Mouse (Mus musculus): ENCODE results near the gene Lap3. TPM values are rescaled to one million over a fixed set of nuclear protein-coding genes. Genes with fewer than 3 reads are reported as not detected.
A peak's percentile ranks its signal among the peaks of the same experiment; 100 is the strongest.

The Lap3 gene
- polyA plus RNA-seq, 1 experiment from 2014 or later = 78.2 TPM

- no peaks in the 10 kb centered on the region for H3K9me3 ChIP-seq
- WGBS = 87% methylated on average over 3 of the region's 3 CpGs
- peaks cover 66% of the 10 kb centered on the region for H3K36me3 ChIP-seq
Measured at GRCm38 (mm10) chr5:45529696-45530095, 36.5 kb downstream of the Lap3 start.

DNA sequence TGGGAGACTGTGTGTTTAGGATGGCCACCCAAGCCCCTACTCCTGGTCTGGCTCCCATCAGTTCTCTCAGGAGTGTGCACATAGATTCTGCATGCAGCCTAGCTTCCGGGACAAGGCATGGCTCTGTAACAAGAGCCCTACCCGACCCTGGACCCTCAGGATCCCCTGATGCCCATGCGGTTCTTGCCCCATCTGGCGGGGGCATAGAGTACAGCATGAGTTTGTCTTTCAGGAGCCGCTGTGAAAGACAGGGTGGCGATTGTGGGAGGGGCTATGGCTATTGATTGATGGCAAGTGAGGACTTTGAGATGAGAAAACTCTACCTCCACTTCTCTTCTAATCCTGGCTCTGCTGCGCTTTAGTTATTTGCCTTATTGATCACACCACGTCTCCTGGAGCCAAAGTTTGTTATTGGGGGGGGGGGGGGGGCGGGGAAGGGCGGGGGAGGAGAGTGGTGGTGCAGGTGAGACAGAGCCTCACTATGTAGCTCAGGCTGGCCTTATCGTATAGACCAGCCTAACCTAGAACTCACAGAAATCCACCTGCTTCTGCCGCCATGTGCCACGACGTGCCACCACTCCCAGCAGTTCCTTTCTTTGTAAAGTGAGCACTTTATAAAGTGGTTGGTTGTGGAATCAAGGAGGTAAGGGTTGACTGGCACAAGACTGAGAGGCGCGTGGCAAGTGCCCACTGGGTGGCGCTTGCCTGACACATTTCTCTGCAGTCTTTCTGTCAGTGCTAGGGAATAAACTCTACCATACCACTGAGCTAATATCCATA is 41.3 kb downstream of the Lap3 start:
- 7% methylated on average over 17 of the region's 17 CpGs for WGBS
- peak overlapping the region; percentile 16; the same call in 1 of the 2 replicates for H3K4me2 ChIP-seq (replicated peaks)
- H3K9me3 ChIP-seq = no peaks in the 10 kb centered on the region
- H3K36me3 ChIP-seq = peaks cover 21% of the 10 kb centered on the region
- H3K4me1 ChIP-seq = peaks cover 4% of the 10 kb centered on the region; the same call in 1 of the 2 replicates
- no peak overlapping the region for H3K4me3 ChIP-seq
- H3K27me3 ChIP-seq = no peaks in the 10 kb centered on the region
- ATAC-seq (ENCODE audit: low FRiP score, low read depth) = peak; percentile 28; the same call in 1 of the 2 replicates
- no peak overlapping the region for H3K27ac ChIP-seq
- H3K9ac ChIP-seq = no peak overlapping the region

More at GRCm38 (mm10) chr5:45529696-45530095, 36.5 kb downstream of the Lap3 start:
- Histone ChIP-seq H3K27me3 (no peaks in the 10 kb centered on the region), H3K9ac (no peak overlapping the region), H3K4me2 (replicated peaks) (no peak overlapping the region), H3K4me1 (peaks cover 4% of the 10 kb centered on the region; the same call in 1 of the 2 replicates), H3K4me3 (no peak overlapping the region), H3K27ac (no peak overlapping the region)
- no peak for ATAC-seq (ENCODE audit: low FRiP score, low read depth)

- ATAC-seq (ENCODE audit: low FRiP score, low read depth) = no peak
- H3K9me3 ChIP-seq = no peaks in the 10 kb centered on the region
- H3K4me3 ChIP-seq = no peak overlapping the region
- H3K4me1 ChIP-seq = peaks cover 4% of the 10 kb centered on the region; the same call in 1 of the 2 replicates
- H3K36me3 ChIP-seq = peaks cover 15% of the 10 kb centered on the region
- H3K4me2 ChIP-seq (replicated peaks) = no peak overlapping the region
- H3K27me3 ChIP-seq = no peaks in the 10 kb centered on the region
- H3K9ac ChIP-seq = no peak overlapping the region
- H3K27ac ChIP-seq = no peak overlapping the region
- 64% methylated on average over 4 of the region's 4 CpGs for WGBS
Measured at GRCm38 (mm10) chr5:45535177-45535576, 42.0 kb downstream of the Lap3 start.

GRCm38 (mm10) chr5:45539502-45539901 is 46.3 kb downstream of the Lap3 start:
- WGBS = 50% methylated on average over 10 of the region's 10 CpGs
- H3K4me2 ChIP-seq (replicated peaks) = no peak overlapping the region

DNA sequence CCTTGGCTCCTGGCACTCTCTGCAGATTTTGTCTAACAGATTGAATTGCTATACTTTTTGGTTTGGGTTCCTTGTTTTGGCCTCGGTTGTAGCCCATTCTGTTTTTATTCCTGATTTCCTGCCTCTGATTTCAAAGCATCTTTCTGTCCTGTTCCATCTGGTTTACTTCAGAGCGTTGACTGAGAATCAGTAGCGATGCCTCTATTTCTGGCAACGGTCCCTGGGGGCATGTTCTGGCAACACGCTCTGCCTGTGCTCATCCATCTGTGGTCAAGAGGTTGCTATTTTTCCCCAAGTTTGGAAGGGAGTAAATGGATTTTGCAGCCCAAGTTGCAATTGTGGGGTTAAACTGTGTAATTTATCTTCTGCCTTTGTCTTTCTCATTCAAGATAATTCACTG is 50.2 kb downstream of the Lap3 start:
- WGBS = 53% methylated on average over 5 of the region's 5 CpGs
- no peak overlapping the region for H3K9ac ChIP-seq
- no peaks in the 10 kb centered on the region for H3K36me3 ChIP-seq
- no peak for ATAC-seq (ENCODE audit: low FRiP score, low read depth)
- H3K4me3 ChIP-seq = no peak overlapping the region
- no peak overlapping the region for H3K4me2 ChIP-seq (replicated peaks)
- no peaks in the 10 kb centered on the region for H3K4me1 ChIP-seq
- H3K27ac ChIP-seq = no peak overlapping the region
- H3K9me3 ChIP-seq = no peaks in the 10 kb centered on the region
- H3K27me3 ChIP-seq = no peaks in the 10 kb centered on the region

More at GRCm38 (mm10) chr5:45539502-45539901, 46.3 kb downstream of the Lap3 start:
- H3K9ac ChIP-seq = no peak overlapping the region
- H3K36me3 ChIP-seq = no peaks in the 10 kb centered on the region
- no peaks in the 10 kb centered on the region for H3K27me3 ChIP-seq
- H3K9me3 ChIP-seq = no peaks in the 10 kb centered on the region
- H3K27ac ChIP-seq = no peak overlapping the region
- no peak overlapping the region for H3K4me3 ChIP-seq
- no peaks in the 10 kb centered on the region for H3K4me1 ChIP-seq
- no peak for ATAC-seq (ENCODE audit: low FRiP score, low read depth)

DNA sequence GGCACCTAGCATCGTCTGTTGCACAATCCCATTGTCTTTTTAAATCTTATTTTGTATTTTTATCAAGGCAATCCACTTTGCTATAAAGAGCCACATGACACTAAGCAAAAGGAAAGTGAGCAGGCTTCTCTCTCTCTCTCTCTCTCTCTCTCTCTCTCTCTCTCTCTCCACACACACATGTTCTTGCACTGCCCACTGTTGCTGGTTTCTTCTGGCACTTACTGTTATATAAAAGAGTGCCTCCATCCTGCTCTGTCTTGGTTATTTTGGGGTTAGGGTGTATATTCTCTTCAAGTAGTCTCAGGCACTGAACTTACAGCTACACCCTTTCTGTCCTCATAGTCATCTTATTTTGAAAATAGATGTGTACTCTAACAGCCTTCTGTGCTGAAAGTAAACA is 56.4 kb downstream of the Lap3 start:
- no peak for ATAC-seq (ENCODE audit: low FRiP score, low read depth)
- Histone ChIP-seq H3K27ac (no peak overlapping the region), H3K4me2 (replicated peaks) (no peak overlapping the region), H3K9me3 (no peaks in the 10 kb centered on the region), H3K4me1 (no peaks in the 10 kb centered on the region), H3K36me3 (no peaks in the 10 kb centered on the region), H3K9ac (no peak overlapping the region), H3K4me3 (no peak overlapping the region), H3K27me3 (no peaks in the 10 kb centered on the region)
- 92% methylated on average over 1 of the region's 1 CpGs for WGBS

Other genes starting within 250 kb of the Lap3 start
- gene Qdpr, start 43.1 kb upstream of the Lap3 start, polyA plus RNA-seq (2015; fragmentation: Nextera tagmentation; extraction: Ambion mirVana) = 122 and 128 TPM in 2 replicates
- not detected in 2 replicates for gene Clrn2, start 39.6 kb upstream of the Lap3 start, polyA plus RNA-seq (2015; fragmentation: Nextera tagmentation; extraction: Ambion mirVana)
- gene Med28, start 26.9 kb downstream of the Lap3 start, polyA plus RNA-seq (2015; fragmentation: Nextera tagmentation; extraction: Ambion mirVana) = 256 and 263 TPM in 2 replicates
- 2.1 and 2.6 TPM in 2 replicates for gene Fam184b, start 146.2 kb downstream of the Lap3 start, polyA plus RNA-seq (2015; fragmentation: Nextera tagmentation; extraction: Ambion mirVana)
- gene Ncapg, start 176.5 kb downstream of the Lap3 start, polyA plus RNA-seq (2015; fragmentation: Nextera tagmentation; extraction: Ambion mirVana) = 48.2 and 49.7 TPM in 2 replicates